Mouse (Mus musculus) lung, embryonic 15.5 days (tissue): ENCODE measurements around the gene Elmod3. TPM values are rescaled to one million over a fixed set of nuclear protein-coding genes. Genes with fewer than 3 reads are reported as not detected.
A peak's percentile ranks its signal among the peaks of the same experiment; 100 is the strongest.

Experiments used
- ATAC-seq: fragments of 200-750 bp; cut with Nextera tagmentation; 2 replicates; pipeline ENCODE4 v1.8.0; 2017; ENCODE audit warnings: moderate number of reproducible peaks, borderline replicate concordance; ENCODE audit not compliant: low FRiP score, low TSS enrichment; ENCODE audit errors: extremely low read depth
- H3K27ac ChIP-seq: fragments of 300-500 bp; sonication (generic); 2 replicates; pipeline ENCODE4 v1.5.1; 2015; ENCODE audit warnings: moderate library complexity, mild to moderate bottlenecking, inconsistent platforms
- H3K27me3 ChIP-seq: fragments of 300-500 bp; sonication (generic); 2 replicates; pipeline ENCODE4 v1.6.1; 2015; ENCODE audit warnings: inconsistent platforms
- H3K36me3 ChIP-seq: fragments of 300-500 bp; sonication (generic); 2 replicates; pipeline ENCODE4 v1.6.1; 2015; ENCODE audit warnings: inconsistent platforms
- H3K4me1 ChIP-seq: fragments of 300-500 bp; sonication (generic); 2 replicates; pipeline ENCODE4 v1.6.1; 2015; ENCODE audit warnings: inconsistent platforms
- H3K4me2 ChIP-seq: fragments of 300-500 bp; sonication (generic); 2 replicates; pipeline ENCODE4 v1.6.1; 2015; ENCODE audit warnings: inconsistent platforms, mild to moderate bottlenecking, moderate library complexity
- H3K4me3 ChIP-seq: fragments of 300-500 bp; sonication (generic); 2 replicates; pipeline ENCODE4 v1.5.1; 2015; ENCODE audit warnings: mild to moderate bottlenecking, inconsistent platforms
- H3K9ac ChIP-seq: fragments of 300-500 bp; sonication (generic); 2 replicates; pipeline ENCODE4 v1.6.1; 2015; ENCODE audit warnings: inconsistent platforms
- H3K9me3 ChIP-seq: fragments of 300-500 bp; sonication (generic); 2 replicates; pipeline ENCODE4 v1.6.1; 2016; ENCODE audit warnings: inconsistent platforms
- WGBS: fragments of 180-500 bp; shearing (Covaris S2); methylation state at CpG from one replicate; pipeline ENCODE4 v1.1.7; 2015; 5-methylcytosine and 5-hydroxymethylcytosine counted together
- polyA plus RNA-seq: library from polyadenylated mRNA; unstranded; fragments of >200 nt; fragmentation: Nextera tagmentation; extraction: Ambion mirVana; gene quantifications from 2 replicates; pipeline ENCODE4 v1.2.1, GENCODE M21; 2015

The Elmod3 gene
- polyA plus RNA-seq, 1 experiment from 2014 or later: 17.7 TPM

- H3K36me3 ChIP-seq: no peaks in the 10 kb centered on the region; the same call in 1 of the 2 replicates
- 84% methylated on average over 3 of the region's 3 CpGs for WGBS
- H3K4me2 ChIP-seq: no peak overlapping the region
- H3K9me3 ChIP-seq: no peaks in the 10 kb centered on the region
- no peak for ATAC-seq
- H3K9ac ChIP-seq: no peak overlapping the region
- H3K27ac ChIP-seq: no peak overlapping the region
- H3K27me3 ChIP-seq: no peaks in the 10 kb centered on the region
- H3K4me3 ChIP-seq: no peak overlapping the region
- H3K4me1 ChIP-seq: no peaks in the 10 kb centered on the region
These were observed 11.5 kb downstream of the Elmod3 start for GRCm38 (mm10) chr6:72586701-72587100.

DNA sequence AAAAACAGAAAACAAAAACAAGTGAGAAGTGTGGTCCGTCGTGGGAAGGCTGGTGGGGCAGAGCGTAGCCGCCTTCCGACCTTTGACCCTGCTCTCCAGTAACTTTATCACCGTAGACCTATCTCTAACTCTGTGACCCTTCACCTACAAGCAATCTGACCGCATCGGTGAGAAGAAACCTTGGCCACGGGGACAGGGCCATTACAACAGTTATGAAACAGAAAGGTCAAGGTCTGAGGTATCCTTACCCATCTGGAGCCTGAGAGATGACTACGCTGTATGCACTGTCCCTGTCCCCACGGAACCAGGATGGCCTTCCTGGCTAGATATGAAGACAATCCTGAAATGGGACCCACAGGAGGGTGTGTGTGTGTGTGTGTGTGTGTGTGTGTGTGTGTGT, 14.1 kb downstream of the Elmod3 start:
- H3K9ac ChIP-seq: no peak overlapping the region
- no peaks in the 10 kb centered on the region for H3K9me3 ChIP-seq
- H3K4me3 ChIP-seq: no peak overlapping the region
- no peaks in the 10 kb centered on the region for H3K27me3 ChIP-seq
- ATAC-seq: no peak
- H3K27ac ChIP-seq: no peak overlapping the region
- 72% methylated on average over 11 of the region's 11 CpGs for WGBS
- no peaks in the 10 kb centered on the region for H3K4me1 ChIP-seq
- H3K36me3 ChIP-seq: peaks cover 3% of the 10 kb centered on the region; the same call in 1 of the 2 replicates
- no peak overlapping the region for H3K4me2 ChIP-seq

- no peaks in the 10 kb centered on the region for H3K4me1 ChIP-seq
- H3K9me3 ChIP-seq: no peaks in the 10 kb centered on the region
- H3K27ac ChIP-seq: no peak overlapping the region
- no peak for ATAC-seq
- no peak overlapping the region for H3K4me2 ChIP-seq
- whole genome bisulfite sequencing: 80% methylated on average over 4 of the region's 4 CpGs
- no peaks in the 10 kb centered on the region for H3K27me3 ChIP-seq
- H3K9ac ChIP-seq: no peak overlapping the region
- no peak overlapping the region for H3K4me3 ChIP-seq
- peaks cover 3% of the 10 kb centered on the region; the same call in 1 of the 2 replicates for H3K36me3 ChIP-seq
These were observed 14.9 kb downstream of the Elmod3 start for GRCm38 (mm10) chr6:72583211-72583839.

GRCm38 (mm10) chr6:72581625-72582382, 16.4 kb downstream of the Elmod3 start:
- Histone ChIP-seq H3K4me3 (no peak overlapping the region), H3K4me2 (no peak overlapping the region), H3K9me3 (no peaks in the 10 kb centered on the region), H3K27me3 (no peaks in the 10 kb centered on the region), H3K27ac (no peak overlapping the region), H3K36me3 (peaks cover 3% of the 10 kb centered on the region; the same call in 1 of the 2 replicates), H3K9ac (no peak overlapping the region), H3K4me1 (no peaks in the 10 kb centered on the region)
- no peak for ATAC-seq
- 72% methylated on average over 11 of the region's 11 CpGs for WGBS

GRCm38 (mm10) chr6:72576041-72576440, 22.2 kb downstream of the Elmod3 start:
- 84% methylated on average over 3 of the region's 3 CpGs for WGBS

GRCm38 (mm10) chr6:72571826-72572225, 26.4 kb downstream of the Elmod3 start:
- Histone ChIP-seq H3K4me3 (no peak overlapping the region), H3K36me3 (peaks cover 9% of the 10 kb centered on the region; the same call in 1 of the 2 replicates), H3K27ac (no peak overlapping the region), H3K9ac (no peak overlapping the region), H3K4me1 (no peaks in the 10 kb centered on the region), H3K9me3 (no peaks in the 10 kb centered on the region), H3K4me2 (no peak overlapping the region), H3K27me3 (no peaks in the 10 kb centered on the region)
- ATAC-seq: no peak
- 35% methylated on average over 3 of the region's 3 CpGs for WGBS

More at GRCm38 (mm10) chr6:72576041-72576440, 22.2 kb downstream of the Elmod3 start:
- Histone ChIP-seq H3K27ac (no peak overlapping the region), H3K9ac (no peak overlapping the region), H3K4me1 (no peaks in the 10 kb centered on the region), H3K27me3 (no peaks in the 10 kb centered on the region), H3K4me3 (no peak overlapping the region), H3K36me3 (0 out of 2 replicates have a peak, but pooled peaks cover 3% of the 10 kb centered on the region), H3K9me3 (no peaks in the 10 kb centered on the region), H3K4me2 (no peak overlapping the region)
- ATAC-seq: no peak

- whole genome bisulfite sequencing: 86% methylated on average over 10 of the region's 10 CpGs
- H3K4me3 ChIP-seq: no peak overlapping the region
- peaks cover 9% of the 10 kb centered on the region; the same call in 1 of the 2 replicates for H3K36me3 ChIP-seq
- H3K27ac ChIP-seq: no peak overlapping the region
- peaks cover 1% of the 10 kb centered on the region; the same call in 1 of the 2 replicates for H3K4me1 ChIP-seq
- no peak overlapping the region for H3K4me2 ChIP-seq
- no peak for ATAC-seq
- H3K27me3 ChIP-seq: no peaks in the 10 kb centered on the region
- no peaks in the 10 kb centered on the region for H3K9me3 ChIP-seq
- H3K9ac ChIP-seq: no peak overlapping the region
These were observed 27.4 kb downstream of the Elmod3 start for GRCm38 (mm10) chr6:72570644-72571397.

GRCm38 (mm10) chr6:72568736-72569135, 29.5 kb downstream of the Elmod3 start:
- WGBS: 88% methylated on average over 10 of the region's 10 CpGs
- H3K27ac ChIP-seq: no peak overlapping the region
- H3K9me3 ChIP-seq: no peaks in the 10 kb centered on the region
- no peak for ATAC-seq
- H3K9ac ChIP-seq: no peak overlapping the region
- H3K4me2 ChIP-seq: no peak overlapping the region
- H3K4me1 ChIP-seq: peaks cover 5% of the 10 kb centered on the region; the same call in 1 of the 2 replicates
- peaks cover 9% of the 10 kb centered on the region; the same call in 1 of the 2 replicates for H3K36me3 ChIP-seq
- no peak overlapping the region for H3K4me3 ChIP-seq
- H3K27me3 ChIP-seq: no peaks in the 10 kb centered on the region

DNA sequence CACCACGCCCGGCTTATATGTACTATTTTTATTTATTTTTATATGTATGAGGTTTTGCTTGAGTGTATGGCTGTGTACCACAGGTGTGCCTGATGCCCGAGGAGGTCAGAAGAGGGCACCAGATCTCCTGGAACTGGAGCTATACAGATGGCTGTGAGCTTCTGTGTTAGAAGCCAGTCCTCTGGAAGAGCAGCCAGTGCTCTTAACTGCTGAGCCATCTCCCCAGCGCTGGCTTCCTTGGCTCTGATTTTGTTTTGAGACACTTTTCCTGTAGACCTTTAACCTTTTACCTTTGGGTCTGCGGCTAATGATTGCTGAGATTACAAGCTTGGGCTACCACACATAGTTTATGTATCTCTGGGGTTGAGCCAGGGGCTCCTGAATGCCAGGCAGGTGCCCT, 30.7 kb downstream of the Elmod3 start:
- Histone ChIP-seq H3K9ac (no peak overlapping the region), H3K27me3 (no peaks in the 10 kb centered on the region), H3K36me3 (peaks cover 9% of the 10 kb centered on the region; the same call in 1 of the 2 replicates), H3K9me3 (no peaks in the 10 kb centered on the region), H3K4me1 (peaks cover 12% of the 10 kb centered on the region), H3K27ac (no peak overlapping the region), H3K4me2 (no peak overlapping the region), H3K4me3 (no peak overlapping the region)
- ATAC-seq: no peak
- WGBS: 72% methylated on average over 5 of the region's 5 CpGs

GRCm38 (mm10) chr6:72566044-72566443, 32.2 kb downstream of the Elmod3 start:
- peaks cover 9% of the 10 kb centered on the region; the same call in 1 of the 2 replicates for H3K36me3 ChIP-seq
- no peaks in the 10 kb centered on the region for H3K27me3 ChIP-seq
- H3K27ac ChIP-seq: no peak overlapping the region; the same call in 1 of the 2 replicates
- 2% methylated on average over 4 of the region's 4 CpGs for WGBS
- peaks cover 13% of the 10 kb centered on the region for H3K4me1 ChIP-seq
- no peak overlapping the region for H3K9ac ChIP-seq
- H3K9me3 ChIP-seq: no peaks in the 10 kb centered on the region
- no peak overlapping the region for H3K4me2 ChIP-seq
- no peak overlapping the region for H3K4me3 ChIP-seq
- peak; percentile 78 for ATAC-seq

- Histone ChIP-seq H3K9me3 (no peaks in the 10 kb centered on the region), H3K9ac (no peak overlapping the region), H3K4me2 (no peak overlapping the region), H3K27ac (no peak overlapping the region; the same call in 1 of the 2 replicates), H3K27me3 (no peaks in the 10 kb centered on the region), H3K4me3 (no peak overlapping the region), H3K4me1 (peaks cover 13% of the 10 kb centered on the region), H3K36me3 (peaks cover 9% of the 10 kb centered on the region; the same call in 1 of the 2 replicates)
- WGBS: 69% methylated on average over 7 of the region's 7 CpGs
- no peak for ATAC-seq
These were observed 32.7 kb downstream of the Elmod3 start for GRCm38 (mm10) chr6:72565506-72565905.
